ENCODE assay signal across 10 mouse cellular contexts in the genomic region with DNA sequence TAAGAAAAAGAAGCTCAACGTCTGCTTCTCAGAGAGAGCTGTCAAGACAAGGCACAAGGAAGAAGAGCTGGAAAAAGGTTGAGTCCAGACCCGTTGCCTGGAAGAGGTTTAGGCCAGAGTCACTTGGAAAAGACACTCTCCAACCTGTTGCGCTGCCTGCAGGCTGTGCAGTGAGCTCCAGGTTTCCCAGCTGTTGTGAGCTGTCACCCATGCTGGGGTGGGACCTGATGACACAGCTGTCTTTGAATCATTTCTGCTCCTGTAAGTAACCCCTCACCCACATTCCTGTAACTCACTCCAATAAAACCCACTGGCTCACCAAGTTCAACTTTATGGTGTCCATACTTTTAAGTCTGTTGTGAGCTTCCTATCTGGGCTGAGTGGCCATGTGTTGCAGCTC. TPM values are rescaled to one million over a fixed set of nuclear protein-coding genes. Genes with fewer than 3 reads are reported as not detected.
DNase-seq lines count a peak whose midpoint lies in the region; ATAC-seq and TF ChIP-seq lines count a peak whose summit lies in the region.
"Had no signal": no experiment of that assay in that cellular context is flagged by ENCODE, and none has a peak within 500 bp of the region (broad histone marks: within the 10 kb centered on the region; RNA-seq: fewer than 3 reads in every experiment).

No protein-coding gene starts in this region.

- H3K79me2 ChIP-seq in macrophage (ENCODE audit: inconsistent target): peaks cover 94% of the 10 kb centered on the region

- peaks cover 9% of the 10 kb centered on the region; the same call in 1 of the 2 replicates for H3K36me3 ChIP-seq in embryonic facial prominence, embryonic 14.5 days (ENCODE audit: control insufficient read depth, insufficient read depth, low read length)
- H3K36me3 ChIP-seq in embryonic facial prominence, embryonic 10.5 days (replicated peaks): peaks cover 28% of the 10 kb centered on the region
- H3K36me3 ChIP-seq in heart, postnatal 0 days (replicated peaks; ENCODE audit: control insufficient read depth, insufficient read depth, low read length): no peaks in the 10 kb centered on the region; the same call in 1 of the 2 replicates
- H3K36me3 ChIP-seq in macrophage (ENCODE audit: inconsistent target): peaks cover 5% of the 10 kb centered on the region

- 76% methylated on average over 3 of the region's 3 CpGs for WGBS in embryonic facial prominence, embryonic 14.5 days
- 88% methylated on average over 3 of the region's 3 CpGs for WGBS in embryonic facial prominence, embryonic 10.5 days
- 60% methylated on average over 3 of the region's 3 CpGs for WGBS in heart, postnatal 0 days
- 93% methylated on average over 3 of the region's 3 CpGs for WGBS in macrophage (ENCODE audit: missing documents)

- peaks cover 12% of the 10 kb centered on the region; the same call in 1 of the 2 replicates for H3K4me1 ChIP-seq in embryonic facial prominence, embryonic 14.5 days (ENCODE audit: control insufficient read depth, insufficient read depth, low read length)
- peaks cover 21% of the 10 kb centered on the region for H3K4me1 ChIP-seq in embryonic facial prominence, embryonic 10.5 days
- H3K4me1 ChIP-seq in heart, postnatal 0 days (ENCODE audit: control insufficient read depth, insufficient read depth): peaks cover 40% of the 10 kb centered on the region
- peaks cover 50% of the 10 kb centered on the region for H3K4me1 ChIP-seq in bone marrow macrophage, adult 2 months (ENCODE audit: control insufficient read depth, insufficient read depth, low read length)

- no peaks in the 10 kb centered on the region for H3K9me3 ChIP-seq in embryonic facial prominence, embryonic 14.5 days (ENCODE audit: control insufficient read depth, low read length)
- H3K9me3 ChIP-seq in embryonic facial prominence, embryonic 10.5 days: no peaks in the 10 kb centered on the region
- no peaks in the 10 kb centered on the region for H3K9me3 ChIP-seq in heart, postnatal 0 days (replicated peaks; ENCODE audit: control insufficient read depth, low read length)
- H3K9me3 ChIP-seq: embryonic facial prominence, embryonic 12.5 days had no signal

- no peak for TF ChIP-seq POLR2A in bone marrow macrophage, adult 2 months (IDR thresholded peaks at IDR 0.05; ENCODE audit: borderline replicate concordance, low read depth, low read length)

- DNase-seq in embryonic facial prominence, embryonic 14.5 days (ENCODE audit: low spot score): no peak
- DNase-seq in embryonic facial prominence, embryonic 10.5 days (ENCODE audit: low spot score): no peak
- DNase-seq in heart, postnatal 0 days (ENCODE audit: low spot score): no peak
- no peak for DNase-seq in heart, postnatal 4 days
- no peak for DNase-seq in retina, embryonic 14.5 days (ENCODE audit: low spot score)
- DNase-seq in spleen, adult 12 weeks (ENCODE audit: low spot score): no peak
- DNase-seq: lung, adult 18-20 months had no signal

- H3K27me3 ChIP-seq in embryonic facial prominence, embryonic 14.5 days (replicated peaks; ENCODE audit: control insufficient read depth, insufficient read depth, low read length): no peaks in the 10 kb centered on the region
- H3K27me3 ChIP-seq in embryonic facial prominence, embryonic 10.5 days (replicated peaks; ENCODE audit: low read depth, poor library complexity, severe bottlenecking): no peaks in the 10 kb centered on the region
- H3K27me3 ChIP-seq in heart, postnatal 0 days (ENCODE audit: control insufficient read depth, insufficient read depth, low read length): no peaks in the 10 kb centered on the region
- H3K27me3 ChIP-seq: embryonic facial prominence, embryonic 12.5 days had no signal

- peak overlapping the region; percentile 83; the same call in 1 of the 2 replicates for H3K4me2 ChIP-seq in embryonic facial prominence, embryonic 14.5 days (ENCODE audit: low read depth, low read length)
- peak overlapping the region; percentile 69 for H3K4me2 ChIP-seq in heart, postnatal 0 days (ENCODE audit: low read depth, low read length)

- no peak for TF ChIP-seq CTCF in heart, postnatal 0 days (IDR thresholded peaks at IDR 0.05; ENCODE audit: low read depth)
- no peak for TF ChIP-seq CTCF in bone marrow macrophage, adult 2 months (IDR thresholded peaks at IDR 0.05; ENCODE audit: low read depth, low read length)

- ATAC-seq in embryonic facial prominence, embryonic 14.5 days (ENCODE audit: low read depth): no peak
- ATAC-seq in heart, postnatal 0 days (ENCODE audit: insufficient read depth, low read depth): no peak

- H3K9ac ChIP-seq in embryonic facial prominence, embryonic 14.5 days (ENCODE audit: low read depth, low read length): no peak overlapping the region
- no peak overlapping the region for H3K9ac ChIP-seq in heart, postnatal 0 days (replicated peaks; ENCODE audit: low read depth, low read length)
- H3K9ac ChIP-seq: embryonic facial prominence, embryonic 12.5 days had no signal

- no peak for TF ChIP-seq EP300 in heart, postnatal 0 days (IDR thresholded peaks at IDR 0.05; ENCODE audit: low read depth)

- H3K27ac ChIP-seq in embryonic facial prominence, embryonic 14.5 days (replicated peaks; ENCODE audit: low read depth, low read length): no peak overlapping the region
- no peak overlapping the region for H3K27ac ChIP-seq in embryonic facial prominence, embryonic 10.5 days (replicated peaks)
- peak overlapping the region; percentile 91 for H3K27ac ChIP-seq in heart, postnatal 0 days (ENCODE audit: low read depth)
- 0 out of 2 replicates have a peak overlapping the region, but pooled peaks have one; percentile 6 for H3K27ac ChIP-seq in bone marrow macrophage, adult 2 months (ENCODE audit: insufficient read depth, low read depth, low read length)
- peak overlapping the region; percentile 99 for H3K27ac ChIP-seq in macrophage
- H3K27ac ChIP-seq: embryonic facial prominence, embryonic 12.5 days had no signal

- no peak overlapping the region for H3K4me3 ChIP-seq in embryonic facial prominence, embryonic 14.5 days (ENCODE audit: low read depth, low read length)
- H3K4me3 ChIP-seq in embryonic facial prominence, embryonic 10.5 days: no peak overlapping the region
- H3K4me3 ChIP-seq in heart, postnatal 0 days (ENCODE audit: low read depth, low read length): peak overlapping the region; percentile 49
- H3K4me3 ChIP-seq in bone marrow macrophage, adult 2 months (ENCODE audit: insufficient read depth, low read length): no peak overlapping the region
- peak overlapping the region; percentile 48 for H3K4me3 ChIP-seq in macrophage (ENCODE audit: inconsistent target)
- H3K4me3 ChIP-seq: embryonic facial prominence, embryonic 12.5 days had no signal

RNA-seq across cellular contexts. Expression of gene Grb2, which starts 10.7 kb away (rescaled TPM):
- 66.7 TPM in 2 replicates for polyA plus RNA-seq in embryonic facial prominence, embryonic 14.5 days (2014; fragmentation: Nextera tagmentation; extraction: Ambion mirVana)
- 73.5 and 76.0 TPM in 2 replicates for polyA plus RNA-seq in embryonic facial prominence, embryonic 10.5 days (2016; fragmentation: Nextera tagmentation; extraction: Ambion mirVana)
- 48.6 and 126 TPM in 2 replicates for total RNA-seq in heart, postnatal 0 days (2014; rRNA removed; ENCODE audit: low replicate concordance)
- 96.9 and 116 TPM in 2 replicates for polyA plus RNA-seq in heart, postnatal 0 days (2015; fragmentation: Nextera tagmentation; extraction: Ambion mirVana)
- 100 to 1,000 TPM; 119 to 134 TPM for total RNA-seq in heart, postnatal 4 days (2021)
- polyA plus RNA-seq in bone marrow macrophage, adult 2 months (2012; ENCODE audit: insufficient read depth, insufficient read length, missing spikeins): 251 and 274 TPM in 2 replicates
- 100 to 1,000 TPM in 21 of 26 experiments, 10 to 100 TPM in 5; 37.2 to 266 (median 136) TPM for total RNA-seq in macrophage (2018; cell fraction: chromatin; rRNA removed)
- total RNA-seq in macrophage (2018; cell fraction: cytosol; rRNA removed): 100 to 1,000 TPM; 294 to 727 (median 469) TPM
- 100 to 1,000 TPM in 25 of 26 experiments, 10 to 100 TPM in 1; 87.0 to 291 (median 183) TPM for total RNA-seq in macrophage (2018; cell fraction: nucleus; rRNA removed)
- 265 to 522 TPM (median 418 TPM) in 3 replicates for polyA plus RNA-seq in macrophage (2018)

Comparison
In these comparisons a context has a peak if more than half of its experiments do, and no peak if none do; other contexts are left out.
1. H3K27ac ChIP-seq: peak in heart, postnatal 0 days (single experiment), bone marrow macrophage, adult 2 months (single experiment) and macrophage (single experiment); none in embryonic facial prominence, embryonic 14.5 days (single experiment) and embryonic facial prominence, embryonic 10.5 days (single experiment).
2. H3K4me3 ChIP-seq: peak in heart, postnatal 0 days (single experiment) and macrophage (single experiment); none in embryonic facial prominence, embryonic 14.5 days (single experiment), embryonic facial prominence, embryonic 10.5 days (single experiment) and bone marrow macrophage, adult 2 months (single experiment).